Mouse (Mus musculus) small intestine, adult 2 months (tissue): ENCODE measurements around the gene Actn1.

Source experiments
- CTCF ChIP-seq: fragments of 200-500 bp; IDR thresholded peaks from 2 replicates; pipeline ENCODE4 v1.5.1; 2012; ENCODE audit warnings: low read depth, mild to moderate bottlenecking, control low read depth, inconsistent platforms, low read length, moderate library complexity, mixed read lengths; ENCODE audit not compliant: insufficient replicate concordance, insufficient read length; ENCODE audit errors: extremely low read depth
- POLR2A ChIP-seq: fragments of 200-500 bp; IDR thresholded peaks from 2 replicates; pipeline ENCODE4 v1.6.1; 2012; ENCODE audit warnings: low read depth, mild to moderate bottlenecking, control low read depth, inconsistent platforms, low read length, moderate library complexity

GRCm38 (mm10) chr12:80304518-80304917 is 44.3 kb upstream of the Actn1 start:
- no peak for TF ChIP-seq CTCF
- no peak for TF ChIP-seq POLR2A
